Mouse (Mus musculus) right cerebral cortex, adult 18-20 months (tissue): ENCODE data around the gene Smtnl2.
A peak's percentile ranks its signal among the peaks of the same experiment; 100 is the strongest.
"Not testable (repeated sequence)": the region's sequence is repeated elsewhere in the genome, so short reads cannot be mapped to it uniquely, and the experiment has no call there.

Experiments used
- DNase-seq: peaks from one replicate; pipeline ENCODE4 v3.0.0; 2022; ENCODE audit warnings: mixed read lengths

The Smtnl2 gene

GRCm38 (mm10) chr11:72354971-72355728 lies 56.4 kb downstream of the Smtnl2 start:
- peak; percentile 42 for DNase-seq

- DNase-seq: no peak
Observed at GRCm38 (mm10) chr11:72353186-72353585, 58.3 kb downstream of the Smtnl2 start.

- DNase-seq: no peak
Observed at GRCm38 (mm10) chr11:72352272-72352671, 59.2 kb downstream of the Smtnl2 start.

- no peak for DNase-seq
Observed at GRCm38 (mm10) chr11:72349652-72350051, 61.9 kb downstream of the Smtnl2 start.

DNA sequence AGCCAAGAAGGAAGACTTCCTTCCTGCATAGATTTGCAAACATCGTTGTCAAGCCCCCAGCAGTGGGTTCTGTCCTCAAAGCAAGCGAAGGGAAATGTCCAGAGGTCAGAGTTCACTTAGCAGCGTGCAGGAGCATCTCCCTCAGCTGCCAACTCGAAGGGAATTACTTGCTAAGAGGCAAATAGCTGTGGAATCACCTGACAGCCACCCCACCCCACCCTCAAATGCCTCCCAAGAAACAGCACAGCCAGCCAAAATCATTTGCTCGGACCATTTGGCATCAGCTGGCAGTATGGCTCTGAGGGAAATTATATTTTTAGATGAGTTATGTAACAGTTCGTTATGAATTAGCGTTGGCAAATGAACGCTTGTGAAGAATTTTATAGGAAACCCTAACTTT lies 62.5 kb downstream of the Smtnl2 start:
- peak; percentile 45 for DNase-seq

- DNase-seq: peak; percentile 44
Observed at GRCm38 (mm10) chr11:72348563-72348962, 63.0 kb downstream of the Smtnl2 start.

DNA sequence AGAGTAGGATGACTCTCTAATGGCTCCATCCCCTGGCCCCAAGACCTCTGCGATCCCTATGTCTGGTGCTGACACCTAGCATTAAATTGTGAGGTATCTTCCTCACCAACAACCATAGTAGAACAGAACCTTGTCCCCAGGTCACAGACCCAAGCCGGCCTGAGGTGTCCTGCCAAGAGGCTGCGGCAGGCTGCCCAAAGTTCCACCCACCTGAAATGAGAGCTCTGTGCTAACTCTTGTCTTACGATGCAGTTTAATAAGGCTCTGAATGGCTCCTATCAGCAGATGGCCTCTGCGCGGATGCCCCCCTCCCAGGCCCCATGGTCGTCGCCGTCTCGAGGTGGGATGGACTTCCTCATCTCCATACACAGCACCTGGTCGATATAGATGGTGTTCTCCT lies 67.0 kb downstream of the Smtnl2 start:
- no peak for DNase-seq

DNA sequence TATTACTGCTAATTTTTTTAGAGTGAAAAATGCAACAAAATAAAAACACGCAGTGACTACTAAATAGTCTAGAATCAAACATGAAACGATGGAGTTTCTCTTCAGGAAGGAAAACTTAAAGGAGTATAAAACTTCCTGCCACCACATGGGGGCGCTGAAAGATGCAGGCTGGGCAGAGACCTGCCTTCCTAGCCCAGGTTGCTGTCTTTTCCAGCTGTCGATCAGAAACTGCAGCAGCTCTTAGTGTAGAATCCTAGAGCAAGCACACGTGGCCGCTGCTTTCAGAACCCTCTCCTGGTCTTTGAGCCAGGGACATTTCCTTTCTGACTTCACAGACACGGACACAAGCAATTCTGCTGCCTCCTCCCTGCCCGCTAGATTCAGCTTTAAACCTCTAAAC lies 67.6 kb downstream of the Smtnl2 start:
- DNase-seq: peak; percentile 53

- not testable (repeated sequence) for DNase-seq
Observed at GRCm38 (mm10) chr11:72343238-72343625, 68.3 kb downstream of the Smtnl2 start.

GRCm38 (mm10) chr11:72342549-72343237 lies 68.8 kb downstream of the Smtnl2 start:
- peak; percentile 70 for DNase-seq

GRCm38 (mm10) chr11:72339716-72340115 lies 71.8 kb downstream of the Smtnl2 start:
- no peak for DNase-seq
